Mouse (Mus musculus) layer of hippocampus, postnatal 14 days (tissue): ENCODE data around the gene Cep57l1. TPM values are rescaled to one million over a fixed set of nuclear protein-coding genes. Genes with fewer than 3 reads are reported as not detected.

Experiments used
- DNase-seq, 2 experiments: peaks; one replicate each; pipeline ENCODE4 v3.0.0; 2021 to 2022; ENCODE audit warnings: low spot score in 2 of 2, mixed read lengths in 1 of 2
- total RNA-seq, 2 experiments: library from RNA; stranded (reverse); gene quantifications; 2 replicates each; pipeline ENCODE4 v1.2.3; 2021

Cep57l1 gene
- total RNA-seq, 2 experiments from 2014 or later, result 6.1 to 6.6 TPM

GRCm38 (mm10) chr10:41746554-41746953, 63.1 kb downstream of the Cep57l1 start:
- DNase-seq, result peak; percentile 30 to 56

GRCm38 (mm10) chr10:41744006-41744405, 65.7 kb downstream of the Cep57l1 start:
- DNase-seq, result no peak

GRCm38 (mm10) chr10:41740221-41740620, 69.5 kb downstream of the Cep57l1 start:
- DNase-seq, result no peak

- DNase-seq, result no peak
These were observed 72.4 kb downstream of the Cep57l1 start for GRCm38 (mm10) chr10:41737245-41737644.

- DNase-seq, result no peak
These were observed 74.3 kb downstream of the Cep57l1 start for GRCm38 (mm10) chr10:41735398-41735797.

- no peak for DNase-seq
These were observed 76.5 kb downstream of the Cep57l1 start for GRCm38 (mm10) chr10:41733214-41733613.

GRCm38 (mm10) chr10:41731932-41732331, 77.7 kb downstream of the Cep57l1 start:
- DNase-seq, result no peak

GRCm38 (mm10) chr10:41730746-41731145, 78.9 kb downstream of the Cep57l1 start:
- no peak for DNase-seq

GRCm38 (mm10) chr10:41726215-41726614, 83.5 kb downstream of the Cep57l1 start:
- DNase-seq, result no peak

GRCm38 (mm10) chr10:41719587-41719986, 90.1 kb downstream of the Cep57l1 start:
- DNase-seq, result no peak

GRCm38 (mm10) chr10:41716029-41716897, 93.4 kb downstream of the Cep57l1 start, which contains the start of gene Ccdc162:
Gene Ccdc162 (minus strand): TSS chr10:41716634.
- peak; percentile 5 to 33 for DNase-seq

GRCm38 (mm10) chr10:41715557-41715956, 94.1 kb downstream of the Cep57l1 start:
- no peak for DNase-seq

- no peak for DNase-seq
These were observed 98.2 kb downstream of the Cep57l1 start for GRCm38 (mm10) chr10:41711467-41711866.

GRCm38 (mm10) chr10:41710773-41711172, 98.9 kb downstream of the Cep57l1 start:
- DNase-seq, result no peak

GRCm38 (mm10) chr10:41709341-41709740, 100.3 kb downstream of the Cep57l1 start:
- no peak for DNase-seq

GRCm38 (mm10) chr10:41699669-41700068, 110.0 kb downstream of the Cep57l1 start:
- DNase-seq, result no peak

- no peak for DNase-seq
These were observed 112.6 kb downstream of the Cep57l1 start for GRCm38 (mm10) chr10:41697040-41697439.

- no peak for DNase-seq
These were observed 118.7 kb downstream of the Cep57l1 start for GRCm38 (mm10) chr10:41690978-41691377.

GRCm38 (mm10) chr10:41689941-41690887, 119.5 kb downstream of the Cep57l1 start:
- peak; percentile 54 to 65 for DNase-seq

- no peak for DNase-seq
These were observed 125.1 kb downstream of the Cep57l1 start for GRCm38 (mm10) chr10:41684548-41684996.

GRCm38 (mm10) chr10:41682546-41683393, 126.9 kb downstream of the Cep57l1 start:
- DNase-seq, result peak; percentile 87 to 93
